In genomic region chr5:151409282-151409681, GRCm38 (mm10) we compare ENCODE assay signal across 16 mouse cellular contexts. TPM values are rescaled to one million over a fixed set of nuclear protein-coding genes. Genes with fewer than 3 reads are reported as not detected.
DNase-seq lines count a peak whose midpoint lies in the region; ATAC-seq and TF ChIP-seq lines count a peak whose summit lies in the region.
"Had no signal": no experiment of that assay in that cellular context is flagged by ENCODE, and none has a peak within 500 bp of the region (broad histone marks: within the 10 kb centered on the region; RNA-seq: fewer than 3 reads in every experiment).

No protein-coding gene starts in this region.

- H3K4me2 ChIP-seq in hindbrain, embryonic 11.5 days (replicated peaks; ENCODE audit: low read depth, low read length) = no peak overlapping the region
- H3K4me2 ChIP-seq in midbrain, postnatal 0 days (ENCODE audit: low read depth, low read length, poor library complexity, severe bottlenecking) = no peak overlapping the region
- no peak overlapping the region for H3K4me2 ChIP-seq in midbrain, embryonic 14.5 days (ENCODE audit: low read length)
- H3K4me2 ChIP-seq in stomach, embryonic 16.5 days (ENCODE audit: low read depth, low read length) = no peak overlapping the region
- H3K4me2 ChIP-seq: limb, embryonic 15.5 days had no signal

- no peaks in the 10 kb centered on the region for H3K9me3 ChIP-seq in hindbrain, embryonic 11.5 days (ENCODE audit: control insufficient read depth, low read length)
- H3K9me3 ChIP-seq in hindbrain, embryonic 10.5 days = no peaks in the 10 kb centered on the region
- no peaks in the 10 kb centered on the region for H3K9me3 ChIP-seq in midbrain, embryonic 10.5 days (replicated peaks)
- no peaks in the 10 kb centered on the region for H3K9me3 ChIP-seq in midbrain, postnatal 0 days (ENCODE audit: low read length)
- no peaks in the 10 kb centered on the region for H3K9me3 ChIP-seq in midbrain, embryonic 14.5 days (ENCODE audit: control insufficient read depth, low read length)
- H3K9me3 ChIP-seq in stomach, embryonic 16.5 days (replicated peaks; ENCODE audit: control insufficient read depth, low read length) = no peaks in the 10 kb centered on the region
- H3K9me3 ChIP-seq: limb, embryonic 15.5 days had no signal

- H3K9ac ChIP-seq in hindbrain, embryonic 11.5 days (ENCODE audit: low read depth, low read length) = no peak overlapping the region
- no peak overlapping the region for H3K9ac ChIP-seq in midbrain, postnatal 0 days (replicated peaks; ENCODE audit: low read length, poor library complexity, severe bottlenecking)
- H3K9ac ChIP-seq in midbrain, embryonic 14.5 days (replicated peaks; ENCODE audit: low read length) = no peak overlapping the region
- no peak overlapping the region for H3K9ac ChIP-seq in stomach, embryonic 16.5 days (ENCODE audit: low read length)
- H3K9ac ChIP-seq: limb, embryonic 15.5 days had no signal

- no peaks in the 10 kb centered on the region for H3K27me3 ChIP-seq in hindbrain, embryonic 11.5 days (ENCODE audit: control insufficient read depth, insufficient read depth, low read length)
- no peaks in the 10 kb centered on the region for H3K27me3 ChIP-seq in hindbrain, embryonic 10.5 days (ENCODE audit: insufficient read depth, poor library complexity, severe bottlenecking)
- no peaks in the 10 kb centered on the region for H3K27me3 ChIP-seq in midbrain, embryonic 10.5 days (ENCODE audit: low read depth, poor library complexity, severe bottlenecking)
- H3K27me3 ChIP-seq in midbrain, postnatal 0 days (ENCODE audit: insufficient read depth, low read length) = no peaks in the 10 kb centered on the region
- H3K27me3 ChIP-seq in midbrain, embryonic 14.5 days (ENCODE audit: control insufficient read depth, insufficient read depth, low read length) = no peaks in the 10 kb centered on the region
- H3K27me3 ChIP-seq in stomach, embryonic 16.5 days (ENCODE audit: control insufficient read depth, insufficient read depth, low read length) = no peaks in the 10 kb centered on the region
- H3K27me3 ChIP-seq: limb, embryonic 15.5 days; Patski had no signal

- no peak for DNase-seq in hindbrain, embryonic 11.5 days (ENCODE audit: low spot score)
- DNase-seq in hindbrain, embryonic 10.5 days (ENCODE audit: low spot score) = no peak
- no peak for DNase-seq in midbrain, embryonic 10.5 days (ENCODE audit: low spot score)
- DNase-seq in midbrain, postnatal 0 days (ENCODE audit: low spot score) = no peak
- DNase-seq in midbrain, embryonic 14.5 days = peak; percentile 45
- no peak for DNase-seq in thymus, postnatal 10 days (ENCODE audit: low spot score in 2 of 2)
- no peak for DNase-seq in cerebellum, adult 9-11 months
- DNase-seq: cerebellum, postnatal 10 days; heart, postnatal 14 days; kidney, adult 8-10 months; right cerebral cortex, postnatal 4 days had no signal

- ATAC-seq in hindbrain, embryonic 11.5 days (ENCODE audit: low FRiP score) = peak; percentile 72
- no peak for ATAC-seq in midbrain, postnatal 0 days (ENCODE audit: low FRiP score)
- ATAC-seq in midbrain, embryonic 14.5 days (ENCODE audit: low FRiP score, low TSS enrichment) = peak; percentile 60; the same call in 1 of the 2 replicates
- no peak for ATAC-seq in stomach, embryonic 16.5 days (ENCODE audit: insufficient read depth, low FRiP score)
- ATAC-seq: Patski had no signal

- WGBS in hindbrain, embryonic 11.5 days = 17% methylated on average over 1 of the region's 1 CpGs
- WGBS in hindbrain, embryonic 10.5 days = 33% methylated on average over 1 of the region's 1 CpGs
- WGBS in midbrain, embryonic 10.5 days = 7% methylated on average over 1 of the region's 1 CpGs
- 9% methylated on average over 1 of the region's 1 CpGs for WGBS in midbrain, postnatal 0 days
- WGBS in midbrain, embryonic 14.5 days = 0% methylated on average over 1 of the region's 1 CpGs
- WGBS in stomach, embryonic 16.5 days = 14% methylated on average over 1 of the region's 1 CpGs

- H3K4me1 ChIP-seq in hindbrain, embryonic 11.5 days (replicated peaks; ENCODE audit: control insufficient read depth, insufficient read depth, low read length) = no peaks in the 10 kb centered on the region; the same call in 1 of the 2 replicates
- peaks cover 12% of the 10 kb centered on the region for H3K4me1 ChIP-seq in hindbrain, embryonic 10.5 days (replicated peaks)
- peaks cover 16% of the 10 kb centered on the region; the same call in 1 of the 2 replicates for H3K4me1 ChIP-seq in midbrain, embryonic 10.5 days
- H3K4me1 ChIP-seq in midbrain, postnatal 0 days (ENCODE audit: insufficient read depth, low read length) = no peaks in the 10 kb centered on the region
- peaks cover 9% of the 10 kb centered on the region; the same call in 1 of the 2 replicates for H3K4me1 ChIP-seq in midbrain, embryonic 14.5 days (ENCODE audit: control insufficient read depth, insufficient read depth, low read length)
- peaks cover 16% of the 10 kb centered on the region; the same call in 1 of the 2 replicates for H3K4me1 ChIP-seq in stomach, embryonic 16.5 days (ENCODE audit: control insufficient read depth, insufficient read depth, low read length)

- H3K36me3 ChIP-seq in hindbrain, embryonic 11.5 days (ENCODE audit: control insufficient read depth, insufficient read depth, low read length) = no peaks in the 10 kb centered on the region
- no peaks in the 10 kb centered on the region for H3K36me3 ChIP-seq in hindbrain, embryonic 10.5 days
- no peaks in the 10 kb centered on the region for H3K36me3 ChIP-seq in midbrain, embryonic 10.5 days
- no peaks in the 10 kb centered on the region for H3K36me3 ChIP-seq in midbrain, postnatal 0 days (ENCODE audit: insufficient read depth, low read length)
- no peaks in the 10 kb centered on the region for H3K36me3 ChIP-seq in midbrain, embryonic 14.5 days (ENCODE audit: control insufficient read depth, insufficient read depth, low read length)
- H3K36me3 ChIP-seq in stomach, embryonic 16.5 days (ENCODE audit: control insufficient read depth, insufficient read depth, low read length) = no peaks in the 10 kb centered on the region
- H3K36me3 ChIP-seq: limb, embryonic 15.5 days had no signal

- no peak for TF ChIP-seq CTCF in midbrain, postnatal 0 days (IDR thresholded peaks at IDR 0.05)

- H3K27ac ChIP-seq in hindbrain, embryonic 11.5 days (ENCODE audit: low read depth, low read length) = no peak overlapping the region
- no peak overlapping the region for H3K27ac ChIP-seq in hindbrain, embryonic 10.5 days
- 0 out of 2 replicates have a peak overlapping the region, but pooled peaks have one; percentile 17 for H3K27ac ChIP-seq in midbrain, embryonic 10.5 days (replicated peaks)
- no peak overlapping the region for H3K27ac ChIP-seq in midbrain, postnatal 0 days (ENCODE audit: low read depth, low read length)
- peak overlapping the region; percentile 68 for H3K27ac ChIP-seq in midbrain, embryonic 14.5 days (replicated peaks; ENCODE audit: low read depth, low read length)
- H3K27ac ChIP-seq in stomach, embryonic 16.5 days (ENCODE audit: low read length) = peak overlapping the region; percentile 73
- H3K27ac ChIP-seq: limb, embryonic 15.5 days had no signal

- H3K4me3 ChIP-seq in hindbrain, embryonic 11.5 days (ENCODE audit: low read depth, low read length) = no peak overlapping the region
- H3K4me3 ChIP-seq in hindbrain, embryonic 10.5 days = no peak overlapping the region
- H3K4me3 ChIP-seq in midbrain, embryonic 10.5 days = no peak overlapping the region
- H3K4me3 ChIP-seq in midbrain, postnatal 0 days (ENCODE audit: low read depth, low read length) = no peak overlapping the region
- no peak overlapping the region for H3K4me3 ChIP-seq in midbrain, embryonic 14.5 days (replicated peaks; ENCODE audit: low read depth, low read length)
- no peak overlapping the region for H3K4me3 ChIP-seq in stomach, embryonic 16.5 days (replicated peaks; ENCODE audit: low read length)
- H3K4me3 ChIP-seq: erythroblast, embryonic 14.5 days; limb, embryonic 15.5 days had no signal

RNA-seq across cellular contexts. Expression of gene Gm42906, which starts 18.7 kb away (rescaled TPM):
- not detected in 2 replicates for polyA plus RNA-seq in hindbrain, embryonic 11.5 days (2014; fragmentation: Nextera tagmentation; extraction: Ambion mirVana)
- not detected in 2 replicates for polyA plus RNA-seq in hindbrain, embryonic 10.5 days (2016; fragmentation: Nextera tagmentation; extraction: Ambion mirVana)
- polyA plus RNA-seq in midbrain, embryonic 10.5 days (2016; fragmentation: Nextera tagmentation; extraction: Ambion mirVana) = not detected in 2 replicates
- total RNA-seq in midbrain, postnatal 0 days (2014; rRNA removed) = not detected in 2 replicates
- polyA plus RNA-seq in midbrain, postnatal 0 days (2015; fragmentation: Nextera tagmentation; extraction: Ambion mirVana) = not detected in 2 replicates
- polyA plus RNA-seq in midbrain, embryonic 14.5 days (2014; fragmentation: Nextera tagmentation; extraction: Ambion mirVana) = not detected in 2 replicates
- not detected in 2 replicates for polyA plus RNA-seq in stomach, embryonic 16.5 days (2015; fragmentation: Nextera tagmentation; extraction: Ambion mirVana)
- polyA plus RNA-seq: erythroblast, embryonic 14.5 days; limb, embryonic 15.5 days; Patski; testis, adult 2 months had no signal

Comparison
In these comparisons a context has a peak if more than half of its experiments do, and no peak if none do; other contexts are left out.
1. ATAC-seq: peak in hindbrain, embryonic 11.5 days (single experiment) and midbrain, embryonic 14.5 days (single experiment); none in midbrain, postnatal 0 days (single experiment) and stomach, embryonic 16.5 days (single experiment).
2. H3K27ac ChIP-seq: peak in midbrain, embryonic 10.5 days (single experiment), midbrain, embryonic 14.5 days (single experiment) and stomach, embryonic 16.5 days (single experiment); none in hindbrain, embryonic 11.5 days (single experiment), hindbrain, embryonic 10.5 days (single experiment) and midbrain, postnatal 0 days (single experiment).